8 mouse cellular contexts compared by ENCODE assay signal in genomic region chr12:69298281-69298680, GRCm38 (mm10). TPM values are rescaled to one million over a fixed set of nuclear protein-coding genes. Genes with fewer than 3 reads are reported as not detected.
DNase-seq lines count a peak whose midpoint lies in the region; ATAC-seq lines count a peak whose summit lies in the region.

No protein-coding gene starts in this region.

- H3K4me3 ChIP-seq in heart, embryonic 12.5 days: peak overlapping the region; percentile 86; the same call in 1 of the 2 replicates
- H3K4me3 ChIP-seq in embryonic facial prominence, embryonic 10.5 days: peak overlapping the region; percentile 94
- peak overlapping the region; percentile 89 for H3K4me3 ChIP-seq in hindbrain, embryonic 16.5 days (ENCODE audit: low read length)
- peak overlapping the region; percentile 81 for H3K4me3 ChIP-seq in midbrain, embryonic 15.5 days

- ATAC-seq in heart, embryonic 12.5 days (ENCODE audit: insufficient number of reproducible peaks, low FRiP score): no peak
- ATAC-seq in hindbrain, embryonic 16.5 days: no peak
- no peak for ATAC-seq in midbrain, embryonic 15.5 days (replicated peaks)

- no peak for DNase-seq in heart, postnatal 25 days (ENCODE audit: low spot score)
- peak; percentile 13 for DNase-seq in embryonic facial prominence, embryonic 10.5 days (ENCODE audit: low spot score)
- no peak for DNase-seq in urinary bladder, adult 18-20 months (ENCODE audit: low spot score in 2 of 2)
- DNase-seq in kidney, postnatal 10 days: no peak
- DNase-seq in testis, postnatal 14 days (ENCODE audit: low spot score): no peak

- H3K4me1 ChIP-seq in heart, embryonic 12.5 days (replicated peaks): peaks cover 23% of the 10 kb centered on the region
- peaks cover 25% of the 10 kb centered on the region for H3K4me1 ChIP-seq in embryonic facial prominence, embryonic 10.5 days
- peaks cover 23% of the 10 kb centered on the region for H3K4me1 ChIP-seq in hindbrain, embryonic 16.5 days (ENCODE audit: control insufficient read depth, insufficient read depth, low read depth, low read length)
- peaks cover 27% of the 10 kb centered on the region for H3K4me1 ChIP-seq in midbrain, embryonic 15.5 days

- peak overlapping the region; percentile 80 for H3K4me2 ChIP-seq in heart, embryonic 12.5 days
- H3K4me2 ChIP-seq in hindbrain, embryonic 16.5 days (ENCODE audit: low read length): peak overlapping the region; percentile 70
- H3K4me2 ChIP-seq in midbrain, embryonic 15.5 days: peak overlapping the region; percentile 75

- H3K27ac ChIP-seq in heart, embryonic 12.5 days (ENCODE audit: poor library complexity, severe bottlenecking): no peak overlapping the region
- no peak overlapping the region for H3K27ac ChIP-seq in embryonic facial prominence, embryonic 10.5 days (replicated peaks)
- no peak overlapping the region for H3K27ac ChIP-seq in hindbrain, embryonic 16.5 days (ENCODE audit: low read depth, low read length)
- H3K27ac ChIP-seq in midbrain, embryonic 15.5 days: no peak overlapping the region

- H3K36me3 ChIP-seq in heart, embryonic 12.5 days: peaks cover 30% of the 10 kb centered on the region
- peaks cover 51% of the 10 kb centered on the region for H3K36me3 ChIP-seq in embryonic facial prominence, embryonic 10.5 days (replicated peaks)
- H3K36me3 ChIP-seq in hindbrain, embryonic 16.5 days (ENCODE audit: control insufficient read depth, insufficient read depth, low read length): peaks cover 9% of the 10 kb centered on the region
- peaks cover 31% of the 10 kb centered on the region for H3K36me3 ChIP-seq in midbrain, embryonic 15.5 days (replicated peaks)

- no peaks in the 10 kb centered on the region for H3K27me3 ChIP-seq in heart, embryonic 12.5 days (replicated peaks)
- H3K27me3 ChIP-seq in embryonic facial prominence, embryonic 10.5 days (replicated peaks; ENCODE audit: low read depth, poor library complexity, severe bottlenecking): no peaks in the 10 kb centered on the region
- no peaks in the 10 kb centered on the region for H3K27me3 ChIP-seq in hindbrain, embryonic 16.5 days (replicated peaks; ENCODE audit: control insufficient read depth, insufficient read depth, low read length)
- H3K27me3 ChIP-seq in midbrain, embryonic 15.5 days (replicated peaks): no peaks in the 10 kb centered on the region

- no peaks in the 10 kb centered on the region for H3K9me3 ChIP-seq in heart, embryonic 12.5 days (replicated peaks)
- H3K9me3 ChIP-seq in embryonic facial prominence, embryonic 10.5 days: no peaks in the 10 kb centered on the region
- H3K9me3 ChIP-seq in hindbrain, embryonic 16.5 days (ENCODE audit: control insufficient read depth, low read length): no peaks in the 10 kb centered on the region
- H3K9me3 ChIP-seq in midbrain, embryonic 15.5 days: no peaks in the 10 kb centered on the region

- intact Hi-C loops in heart, postnatal 25 days (cut with DNase I): loop anchor here (5.0 kb wide), 2 partner anchors 71 to 101 kb away; partner anchors contain the start of genes Dnaaf2, Gm49383 and Pole2

- H3K9ac ChIP-seq in heart, embryonic 12.5 days: no peak overlapping the region
- H3K9ac ChIP-seq in hindbrain, embryonic 16.5 days (ENCODE audit: low read depth, low read length): no peak overlapping the region
- H3K9ac ChIP-seq in midbrain, embryonic 15.5 days: no peak overlapping the region

- WGBS in heart, embryonic 12.5 days: 91% methylated on average over 4 of the region's 4 CpGs
- WGBS in embryonic facial prominence, embryonic 10.5 days: 90% methylated on average over 4 of the region's 4 CpGs
- WGBS in hindbrain, embryonic 16.5 days: 83% methylated on average over 4 of the region's 4 CpGs
- 90% methylated on average over 4 of the region's 4 CpGs for WGBS in midbrain, embryonic 15.5 days

RNA-seq across cellular contexts. Expression of gene Klhdc2, which starts 1.8 kb away (rescaled TPM):
- 142 and 144 TPM in 2 replicates for polyA plus RNA-seq in heart, embryonic 12.5 days (2016; fragmentation: Nextera tagmentation; extraction: Ambion mirVana)
- total RNA-seq in heart, postnatal 25 days (2021): 100 to 1,000 TPM; 103 to 105 TPM
- polyA plus RNA-seq in embryonic facial prominence, embryonic 10.5 days (2016; fragmentation: Nextera tagmentation; extraction: Ambion mirVana): 205 and 213 TPM in 2 replicates
- 246 and 255 TPM in 2 replicates for polyA plus RNA-seq in hindbrain, embryonic 16.5 days (2015; fragmentation: Nextera tagmentation; extraction: Ambion mirVana)
- 302 and 305 TPM in 2 replicates for polyA plus RNA-seq in midbrain, embryonic 15.5 days (2015; fragmentation: Nextera tagmentation; extraction: Ambion mirVana)

RNA-seq across cellular contexts. Expression of gene Klhdc1, which starts 57.3 kb away (rescaled TPM):
- 7.7 and 8.0 TPM in 2 replicates for polyA plus RNA-seq in heart, embryonic 12.5 days (2016; fragmentation: Nextera tagmentation; extraction: Ambion mirVana)
- total RNA-seq in heart, postnatal 25 days (2021): 10 to 100 TPM; 26.5 to 28.7 TPM
- 1.8 and 4.0 TPM in 2 replicates for polyA plus RNA-seq in embryonic facial prominence, embryonic 10.5 days (2016; fragmentation: Nextera tagmentation; extraction: Ambion mirVana)
- 13.0 and 17.2 TPM in 2 replicates for polyA plus RNA-seq in hindbrain, embryonic 16.5 days (2015; fragmentation: Nextera tagmentation; extraction: Ambion mirVana)
- 14.6 and 16.0 TPM in 2 replicates for polyA plus RNA-seq in midbrain, embryonic 15.5 days (2015; fragmentation: Nextera tagmentation; extraction: Ambion mirVana)

RNA-seq across cellular contexts. Expression of gene Nemf, which starts 58.7 kb away (rescaled TPM):
- polyA plus RNA-seq in heart, embryonic 12.5 days (2016; fragmentation: Nextera tagmentation; extraction: Ambion mirVana): 69.5 and 71.0 TPM in 2 replicates
- total RNA-seq in heart, postnatal 25 days (2021): 10 to 100 TPM; 24.0 to 24.4 TPM
- 95.0 and 98.7 TPM in 2 replicates for polyA plus RNA-seq in embryonic facial prominence, embryonic 10.5 days (2016; fragmentation: Nextera tagmentation; extraction: Ambion mirVana)
- 82.4 and 85.0 TPM in 2 replicates for polyA plus RNA-seq in hindbrain, embryonic 16.5 days (2015; fragmentation: Nextera tagmentation; extraction: Ambion mirVana)
- 87.0 and 93.6 TPM in 2 replicates for polyA plus RNA-seq in midbrain, embryonic 15.5 days (2015; fragmentation: Nextera tagmentation; extraction: Ambion mirVana)
